ENCODE assay signal across 26 mouse cellular contexts in genomic region chr6:90708061-90708618, GRCm38 (mm10).
DNase-seq lines count a peak whose midpoint lies in the region; ATAC-seq and TF ChIP-seq lines count a peak whose summit lies in the region.
"Had no signal": no experiment of that assay in that cellular context is flagged by ENCODE, and none has a peak within 500 bp of the region (broad histone marks: within the 10 kb centered on the region; RNA-seq: fewer than 3 reads in every experiment).

No protein-coding gene starts in this region.

- no peak overlapping the region for H3K4me2 ChIP-seq in liver, embryonic 15.5 days
- H3K4me2 ChIP-seq: forebrain, embryonic 13.5 days; hindbrain, embryonic 15.5 days; lung, embryonic 15.5 days; neural tube, embryonic 13.5 days; stomach, embryonic 15.5 days had no signal

- no peak overlapping the region for H3K4me3 ChIP-seq in gastrocnemius, adult 2 months
- no peak overlapping the region for H3K4me3 ChIP-seq in layer of hippocampus, adult 2 months
- H3K4me3 ChIP-seq in liver, embryonic 15.5 days (replicated peaks), result no peak overlapping the region
- H3K4me3 ChIP-seq in forebrain, embryonic 10.5 days, result no peak overlapping the region
- no peak overlapping the region for H3K4me3 ChIP-seq in lung, adult 2 months (replicated peaks; ENCODE audit: extremely low read depth, low read depth, low read length)
- H3K4me3 ChIP-seq: forebrain, embryonic 13.5 days; hindbrain, embryonic 15.5 days; lung, embryonic 15.5 days; midbrain, embryonic 10.5 days; neural tube, embryonic 13.5 days; stomach, embryonic 15.5 days had no signal

- H3K9me3 ChIP-seq in liver, embryonic 15.5 days (replicated peaks), result no peaks in the 10 kb centered on the region
- no peaks in the 10 kb centered on the region for H3K9me3 ChIP-seq in forebrain, embryonic 10.5 days
- H3K9me3 ChIP-seq: forebrain, embryonic 13.5 days; G1E; hindbrain, embryonic 15.5 days; lung, embryonic 15.5 days; midbrain, embryonic 10.5 days; neural tube, embryonic 13.5 days; stomach, embryonic 15.5 days had no signal

- peaks cover 100% of the 10 kb centered on the region for H3K4me1 ChIP-seq in liver, embryonic 15.5 days (replicated peaks)
- peaks cover 51% of the 10 kb centered on the region for H3K4me1 ChIP-seq in forebrain, embryonic 10.5 days
- H3K4me1 ChIP-seq in lung, adult 2 months (ENCODE audit: control insufficient read depth, insufficient read depth, low read length), result peaks cover 60% of the 10 kb centered on the region

- intact Hi-C loops in gastrocnemius, adult 2 months (cut with DNase I), result no loop called here
- intact Hi-C loops in gastrocnemius, postnatal 36 days (cut with DNase I), result no loop called here

- TF ChIP-seq POLR2A in lung, adult 2 months (IDR thresholded peaks at IDR 0.05; ENCODE audit: borderline replicate concordance, extremely low read depth, low read depth, low read length), result no peak

- H3K27me3 ChIP-seq in liver, embryonic 15.5 days, result no peaks in the 10 kb centered on the region
- H3K27me3 ChIP-seq in forebrain, embryonic 10.5 days (ENCODE audit: poor library complexity, severe bottlenecking), result no peaks in the 10 kb centered on the region
- H3K27me3 ChIP-seq: forebrain, embryonic 13.5 days; hindbrain, embryonic 15.5 days; lung, embryonic 15.5 days; neural tube, embryonic 13.5 days; stomach, embryonic 15.5 days had no signal

- H3K36me3 ChIP-seq in liver, embryonic 15.5 days (replicated peaks), result no peaks in the 10 kb centered on the region
- no peaks in the 10 kb centered on the region for H3K36me3 ChIP-seq in forebrain, embryonic 10.5 days (replicated peaks)
- H3K36me3 ChIP-seq: hindbrain, embryonic 15.5 days; lung, embryonic 15.5 days; midbrain, embryonic 10.5 days; neural tube, embryonic 13.5 days; stomach, embryonic 15.5 days had no signal

- no peak overlapping the region for H3K9ac ChIP-seq in liver, embryonic 15.5 days
- H3K9ac ChIP-seq: forebrain, embryonic 13.5 days; hindbrain, embryonic 15.5 days; lung, embryonic 15.5 days; neural tube, embryonic 13.5 days; stomach, embryonic 15.5 days had no signal

- DNase-seq in gastrocnemius, adult 2 months, result no peak
- DNase-seq in gastrocnemius, postnatal 36 days, result no peak
- DNase-seq in layer of hippocampus, adult 2 months (ENCODE audit: low spot score in 2 of 2), result no peak
- no peak for DNase-seq in layer of hippocampus, postnatal 25 days (ENCODE audit: extremely low spot score in 1 of 2, low spot score in 1 of 2)
- DNase-seq in NIH3T3 (ENCODE audit: low read depth), result peak; percentile 50
- no peak for DNase-seq in forebrain, embryonic 10.5 days (ENCODE audit: extremely low spot score, low spot score)
- DNase-seq in lung, adult 2 months, result no peak
- DNase-seq: adrenal gland, postnatal 25 days; cerebellum, adult 11-12 months; cerebellum, postnatal 14 days; heart, postnatal 14 days; kidney, postnatal 36 days; layer of hippocampus, adult 9-11 months; right cerebral cortex, postnatal 14 days; thymus, adult 18-20 months; thymus, postnatal 4 days had no signal

- no peak for ATAC-seq in liver, embryonic 15.5 days (ENCODE audit: insufficient read depth)
- ATAC-seq: forebrain, embryonic 13.5 days; intestine, embryonic 16.5 days had no signal

- no peak for TF ChIP-seq CTCF in gastrocnemius, adult 2 months (IDR thresholded peaks at IDR 0.05)
- TF ChIP-seq CTCF in layer of hippocampus, adult 2 months (conservative IDR thresholded peaks at IDR 0.05), result no peak
- TF ChIP-seq CTCF in lung, adult 2 months (IDR thresholded peaks at IDR 0.05; ENCODE audit: insufficient read depth, low read length), result no peak

- peak overlapping the region; percentile 94 for H3K27ac ChIP-seq in gastrocnemius, adult 2 months
- H3K27ac ChIP-seq in layer of hippocampus, adult 2 months, result peak overlapping the region; percentile 82; the same call in 1 of the 2 replicates
- peak overlapping the region; percentile 92 for H3K27ac ChIP-seq in liver, embryonic 15.5 days (replicated peaks)
- no peak overlapping the region for H3K27ac ChIP-seq in forebrain, embryonic 10.5 days
- H3K27ac ChIP-seq: forebrain, embryonic 13.5 days; hindbrain, embryonic 15.5 days; macrophage; midbrain, embryonic 10.5 days; stomach, embryonic 15.5 days had no signal
